Mouse (Mus musculus) heart, embryonic 13.5 days (tissue): ENCODE measurements around the gene Mbtd1. TPM values are rescaled to one million over a fixed set of nuclear protein-coding genes. Genes with fewer than 3 reads are reported as not detected.
A peak's percentile ranks its signal among the peaks of the same experiment; 100 is the strongest.

Source experiments
- ATAC-seq: fragments of 200-750 bp; cut with Nextera tagmentation; 2 replicates; pipeline ENCODE4 v1.8.0; 2017; ENCODE audit warnings: moderate TSS enrichment; ENCODE audit not compliant: insufficient number of reproducible peaks, low FRiP score, low TSS enrichment; ENCODE audit errors: extremely low read depth
- H3K27ac ChIP-seq: fragments of 300-500 bp; sonication (generic); replicated peaks from 2 replicates; pipeline ENCODE4 v1.5.1; 2015; ENCODE audit warnings: moderate library complexity, mild to moderate bottlenecking, inconsistent platforms
- H3K27me3 ChIP-seq: fragments of 300-500 bp; sonication (generic); replicated peaks from 2 replicates; pipeline ENCODE4 v1.6.1; 2015; ENCODE audit warnings: mild to moderate bottlenecking, inconsistent platforms
- H3K36me3 ChIP-seq: fragments of 300-500 bp; sonication (generic); 2 replicates; pipeline ENCODE4 v1.6.1; 2015; ENCODE audit warnings: mild to moderate bottlenecking, inconsistent platforms
- H3K4me1 ChIP-seq: fragments of 300-500 bp; sonication (generic); 2 replicates; pipeline ENCODE4 v1.6.1; 2015; ENCODE audit warnings: inconsistent platforms
- H3K4me2 ChIP-seq: fragments of 300-500 bp; sonication (generic); 2 replicates; pipeline ENCODE4 v1.6.1; 2015; ENCODE audit warnings: inconsistent platforms, mild to moderate bottlenecking, moderate library complexity
- H3K4me3 ChIP-seq: fragments of 300-500 bp; sonication (generic); 2 replicates; pipeline ENCODE4 v1.5.1; 2015; ENCODE audit warnings: moderate library complexity, mild to moderate bottlenecking, inconsistent platforms
- H3K9ac ChIP-seq: fragments of 300-500 bp; sonication (generic); 2 replicates; pipeline ENCODE4 v1.6.1; 2015; ENCODE audit warnings: inconsistent platforms, mild to moderate bottlenecking, moderate library complexity
- H3K9me3 ChIP-seq: fragments of 300-500 bp; sonication (generic); 2 replicates; pipeline ENCODE4 v1.6.1; 2016; ENCODE audit warnings: inconsistent platforms
- WGBS: fragments of 180-500 bp; shearing (Covaris S2); methylation state at CpG from one replicate; pipeline ENCODE4 v1.1.7; 2015; ENCODE audit warnings: mixed read lengths; 5-methylcytosine and 5-hydroxymethylcytosine counted together
- polyA plus RNA-seq: library from polyadenylated mRNA; unstranded; fragments of >200 nt; fragmentation: Nextera tagmentation; extraction: Ambion mirVana; gene quantifications from 2 replicates; pipeline ENCODE4 v1.2.1, GENCODE M21; 2015

The Mbtd1 gene
- polyA plus RNA-seq, 1 experiment from 2014 or later: 17.5 TPM

DNA sequence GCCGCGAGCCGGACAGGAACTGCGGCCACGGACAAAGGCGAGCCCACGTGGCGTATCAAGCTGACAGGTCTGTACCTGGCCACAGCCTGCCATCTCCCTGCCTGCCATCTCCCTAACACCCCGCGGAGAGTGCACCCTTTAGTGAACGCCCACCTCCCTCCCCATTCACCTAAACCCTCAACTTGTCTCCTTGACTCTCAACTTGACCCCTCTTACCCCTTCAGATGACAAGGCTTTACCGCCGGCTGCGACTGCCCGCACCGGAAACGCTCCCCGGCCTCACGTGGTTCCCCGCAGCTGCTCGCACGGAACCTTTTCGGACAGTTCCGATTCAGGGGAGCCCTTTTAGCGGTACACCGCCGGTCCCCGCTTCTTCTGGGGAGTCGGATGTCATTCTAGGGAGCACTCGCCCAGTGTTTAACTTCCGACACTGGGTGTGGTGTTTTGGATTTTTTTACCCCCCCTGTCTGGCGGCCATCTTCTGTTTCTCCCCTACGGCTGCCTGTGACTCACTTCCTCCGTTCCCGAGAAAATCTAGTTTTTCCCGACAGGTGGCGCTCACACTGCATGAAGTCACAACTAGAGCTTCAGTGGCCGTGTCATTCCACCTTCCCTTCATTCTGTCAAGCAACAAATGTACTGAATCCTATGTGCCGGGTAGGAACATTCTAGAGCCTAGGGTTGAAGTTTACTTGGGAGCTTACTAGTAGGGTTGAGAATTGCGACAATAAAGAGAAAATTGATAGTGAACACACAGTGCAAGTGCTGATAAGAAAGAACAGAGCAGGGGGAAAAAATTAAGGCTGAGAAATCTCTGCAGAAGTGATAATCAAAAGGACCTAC, 82.6 kb downstream of the Mbtd1 start, which contains the start of the genes Gm20390 and Nme1:
Gm20390 (minus strand) TSS at position 289 of the 843 bp plus-strand sequence.
Nme1 (minus strand) TSS at position 517 of the 843 bp plus-strand sequence.
- peak; percentile 89 for ATAC-seq
- under 1% methylated on average over 40 of the region's 40 CpGs for WGBS
- peak within 1 kb of the TSS; percentile 83 for H3K9ac ChIP-seq

DNA sequence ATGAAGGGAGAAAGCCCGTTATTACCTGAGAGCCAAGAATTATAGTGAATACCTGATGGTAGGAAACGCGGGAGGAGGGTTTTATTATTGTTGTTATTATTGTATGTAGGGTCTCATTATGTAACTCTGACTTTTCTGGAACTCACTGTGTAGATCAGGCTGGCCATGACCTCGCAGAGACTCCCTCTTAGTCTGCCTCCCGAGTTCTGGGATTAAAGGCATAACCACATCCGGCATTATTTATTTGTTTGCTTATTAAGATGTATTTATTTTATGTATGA, 83.1 kb downstream of the Mbtd1 start:
- Histone ChIP-seq H3K4me3 (peak overlapping the region; percentile 72), H3K36me3 (peaks cover 25% of the 10 kb centered on the region), H3K9ac (peak overlapping the region; percentile 71), H3K9me3 (no peaks in the 10 kb centered on the region), H3K4me1 (peaks cover 21% of the 10 kb centered on the region), H3K27me3 (no peaks in the 10 kb centered on the region), H3K27ac (peak overlapping the region; percentile 64), H3K4me2 (peak overlapping the region; percentile 89)
- 38% methylated on average over 6 of the region's 6 CpGs for WGBS
- no peak for ATAC-seq

More for the DNA sequence above, 82.6 kb downstream of the Mbtd1 start, which contains the start of the genes Gm20390 and Nme1:
- Histone ChIP-seq H3K4me1 (peaks cover 21% of the 10 kb centered on the region), H3K27me3 (no peaks in the 10 kb centered on the region), H3K9me3 (no peaks in the 10 kb centered on the region), H3K36me3 (peaks cover 31% of the 10 kb centered on the region), H3K27ac (peak within 1 kb of the TSS; percentile 80), H3K4me2 (peak within 1 kb of the TSS; percentile 89), H3K4me3 (peak within 1 kb of the TSS; percentile 72)

DNA sequence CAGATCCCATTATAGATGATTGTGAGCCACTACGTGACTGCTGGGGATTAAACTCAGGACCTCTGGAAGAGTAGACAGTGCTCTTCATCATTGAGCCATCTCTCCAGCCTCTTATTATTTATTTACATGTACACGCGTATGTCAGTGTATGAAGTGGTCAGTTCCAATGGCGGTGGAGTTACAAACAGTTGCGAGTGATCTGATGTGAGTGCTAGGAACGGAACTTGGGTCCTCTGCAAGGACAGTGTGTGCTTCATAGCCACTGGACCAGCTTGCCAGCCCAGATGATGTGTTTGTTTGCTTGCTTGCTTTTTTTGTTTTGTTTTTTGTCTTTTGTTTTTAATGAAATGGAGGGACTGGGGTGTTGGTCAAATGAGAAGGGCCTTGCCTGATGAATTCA, 83.5 kb downstream of the Mbtd1 start:
- Histone ChIP-seq H3K9me3 (no peaks in the 10 kb centered on the region), H3K36me3 (peaks cover 21% of the 10 kb centered on the region), H3K9ac (peak overlapping the region; percentile 71), H3K4me3 (no peak overlapping the region), H3K4me2 (peak overlapping the region; percentile 89), H3K4me1 (peaks cover 21% of the 10 kb centered on the region), H3K27me3 (no peaks in the 10 kb centered on the region), H3K27ac (peak overlapping the region; percentile 64; the same call in 1 of the 2 replicates)
- ATAC-seq: no peak
- 91% methylated on average over 6 of the region's 6 CpGs for WGBS

DNA sequence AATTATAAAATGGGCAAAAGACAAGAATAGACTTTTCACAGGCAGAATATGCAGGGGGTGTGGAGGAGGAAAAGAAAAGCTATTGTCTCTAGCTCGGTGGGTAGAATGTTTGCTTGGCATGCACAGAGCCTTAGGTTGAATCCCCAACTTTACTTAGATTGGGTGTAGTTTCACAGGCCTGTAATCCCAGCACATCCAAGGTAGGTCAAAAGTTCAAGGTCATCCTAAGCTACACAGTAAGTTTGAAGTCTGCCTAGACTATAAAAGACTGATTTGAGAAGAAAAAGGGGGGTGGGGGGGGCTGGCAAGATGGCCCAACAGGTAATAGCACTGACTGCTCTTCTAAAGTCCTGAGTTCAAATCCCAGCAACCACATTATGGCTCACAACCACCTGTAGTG, 84.1 kb downstream of the Mbtd1 start:
- Histone ChIP-seq H3K9ac (no peak overlapping the region), H3K36me3 (peaks cover 15% of the 10 kb centered on the region), H3K4me3 (no peak overlapping the region), H3K27me3 (no peaks in the 10 kb centered on the region), H3K27ac (no peak overlapping the region), H3K4me2 (no peak overlapping the region), H3K4me1 (peaks cover 21% of the 10 kb centered on the region), H3K9me3 (no peaks in the 10 kb centered on the region)
- no peak for ATAC-seq
- 66% methylated on average over 1 of the region's 1 CpGs for WGBS

DNA sequence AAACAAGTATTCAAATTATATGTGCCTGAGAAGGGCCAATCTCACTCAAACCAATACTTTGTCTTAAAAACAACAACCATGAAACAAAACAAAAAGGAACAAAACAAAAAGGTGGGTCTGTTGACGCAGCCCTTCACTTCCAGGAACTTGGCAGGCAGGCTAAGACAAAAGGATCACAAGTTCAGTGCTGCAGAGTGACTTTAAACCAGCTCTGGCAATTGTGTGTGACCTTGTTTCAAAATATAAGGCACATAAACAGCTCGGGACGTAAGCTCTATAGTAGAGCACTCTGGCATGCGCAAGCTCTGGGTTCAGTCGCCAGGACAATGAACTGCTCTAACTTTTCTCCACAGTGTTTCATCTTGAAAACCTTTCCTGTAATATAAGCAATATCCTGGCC, 87.3 kb downstream of the Mbtd1 start:
- no peak for ATAC-seq
- H3K9me3 ChIP-seq: no peaks in the 10 kb centered on the region
- no peaks in the 10 kb centered on the region for H3K27me3 ChIP-seq
- no peaks in the 10 kb centered on the region for H3K36me3 ChIP-seq
- peaks cover 9% of the 10 kb centered on the region for H3K4me1 ChIP-seq
- no peak overlapping the region for H3K9ac ChIP-seq
- no peak overlapping the region for H3K27ac ChIP-seq
- no peak overlapping the region for H3K4me2 ChIP-seq
- 87% methylated on average over 5 of the region's 5 CpGs for WGBS
- no peak overlapping the region for H3K4me3 ChIP-seq

DNA sequence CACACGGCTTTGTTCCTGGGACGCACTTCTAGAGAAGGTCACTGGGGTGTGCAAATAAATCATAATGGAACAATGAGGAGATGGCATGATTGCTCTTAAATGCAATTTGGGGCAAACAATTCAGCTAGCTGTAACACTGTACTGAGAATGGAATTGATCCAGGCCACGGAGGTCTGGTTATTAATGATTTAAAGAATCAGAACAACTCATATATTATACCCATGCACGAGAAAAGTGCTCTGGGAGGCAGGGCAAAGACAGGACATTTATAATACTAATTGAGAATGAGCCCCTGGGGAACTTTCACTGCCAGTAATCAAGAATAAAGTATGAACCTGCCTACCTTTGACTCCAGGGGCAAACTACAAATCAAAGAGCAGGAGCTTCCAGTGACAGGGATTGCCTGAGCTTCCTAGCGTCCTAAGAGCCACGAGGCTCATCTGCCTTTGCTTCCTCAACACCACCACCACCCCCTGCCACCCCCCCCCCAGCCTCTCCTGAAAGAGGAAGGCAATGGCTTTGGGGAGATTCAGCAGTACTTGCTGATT, 93.9 kb downstream of the Mbtd1 start:
- no peak for ATAC-seq
- WGBS: 58% methylated on average over 6 of the region's 6 CpGs
- H3K9me3 ChIP-seq: no peaks in the 10 kb centered on the region

DNA sequence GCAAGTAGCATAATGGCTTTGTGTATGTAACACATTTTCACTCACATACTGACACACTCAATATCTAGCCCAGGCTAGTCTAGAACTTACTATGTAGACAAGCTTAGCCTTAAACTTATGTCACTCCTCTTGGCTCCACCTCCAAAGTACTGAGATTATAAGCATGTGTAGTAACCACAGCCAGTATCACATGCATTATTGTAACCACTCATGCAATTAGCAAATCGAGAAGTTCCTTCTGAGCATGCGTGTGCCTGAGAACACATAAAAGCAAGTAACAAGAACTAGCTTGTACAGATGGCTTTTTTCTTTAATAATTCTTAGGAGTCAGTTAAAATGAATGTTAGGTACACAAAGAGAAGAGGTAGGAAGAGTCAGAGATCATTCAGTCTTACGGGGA, 99.0 kb downstream of the Mbtd1 start:
- no peak overlapping the region for H3K27ac ChIP-seq
- H3K4me3 ChIP-seq: no peak overlapping the region
- WGBS: 86% methylated on average over 3 of the region's 3 CpGs

More for the DNA sequence above, 93.9 kb downstream of the Mbtd1 start:
- Histone ChIP-seq H3K36me3 (no peaks in the 10 kb centered on the region), H3K9ac (no peak overlapping the region), H3K4me3 (no peak overlapping the region), H3K4me1 (no peaks in the 10 kb centered on the region), H3K4me2 (no peak overlapping the region), H3K27me3 (no peaks in the 10 kb centered on the region), H3K27ac (no peak overlapping the region)

DNA sequence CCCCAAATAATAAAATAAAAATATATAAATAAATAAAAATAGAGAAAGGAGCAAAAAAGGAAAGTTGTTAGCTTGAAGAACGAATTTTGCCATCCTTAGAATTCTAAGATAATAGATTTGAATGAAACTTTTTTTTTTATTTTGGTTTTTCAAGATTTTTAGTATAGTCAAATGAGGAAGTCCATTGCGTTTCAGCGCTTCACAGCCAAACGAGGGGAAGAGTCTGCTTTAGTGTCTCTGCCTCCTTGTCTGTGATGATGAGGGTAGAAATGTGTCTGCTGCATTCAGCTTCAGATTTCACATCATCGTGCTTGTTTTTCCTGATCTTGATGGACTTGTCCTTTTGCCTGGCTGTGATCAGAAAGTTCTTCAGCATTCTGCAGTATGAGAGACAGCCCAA, 99.6 kb downstream of the Mbtd1 start:
- 79% methylated on average over 5 of the region's 5 CpGs for WGBS
- no peak overlapping the region for H3K9ac ChIP-seq
- no peak for ATAC-seq

More for the DNA sequence above, 99.0 kb downstream of the Mbtd1 start:
- Histone ChIP-seq H3K9me3 (no peaks in the 10 kb centered on the region), H3K4me2 (no peak overlapping the region), H3K9ac (no peak overlapping the region), H3K27me3 (no peaks in the 10 kb centered on the region), H3K36me3 (no peaks in the 10 kb centered on the region), H3K4me1 (peaks cover 29% of the 10 kb centered on the region)
- no peak for ATAC-seq

DNA sequence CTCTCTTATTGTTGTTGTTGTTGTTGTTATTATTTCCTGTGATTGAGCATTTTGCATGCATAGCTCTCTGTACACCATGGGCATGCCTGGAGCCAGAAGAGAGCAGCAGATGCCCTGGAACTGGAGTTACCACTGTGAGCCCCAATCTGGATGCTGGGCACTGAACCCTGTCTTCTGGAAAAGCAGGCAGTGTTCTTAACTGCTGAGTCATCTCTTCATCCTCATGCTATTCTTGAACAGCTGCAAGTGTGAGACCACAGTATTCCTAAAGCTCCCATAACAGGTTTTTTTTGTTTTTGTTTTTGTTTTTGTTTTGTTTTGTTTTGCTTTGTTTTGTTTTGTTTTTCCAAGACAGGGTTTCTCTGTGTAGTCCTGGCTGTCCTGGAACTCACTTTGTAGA, 100.6 kb downstream of the Mbtd1 start:
- no peaks in the 10 kb centered on the region for H3K36me3 ChIP-seq
- no peak overlapping the region for H3K4me2 ChIP-seq
- H3K27ac ChIP-seq: no peak overlapping the region
- no peak for ATAC-seq
- no peaks in the 10 kb centered on the region for H3K27me3 ChIP-seq
- no peak overlapping the region for H3K9ac ChIP-seq
- no peak overlapping the region for H3K4me3 ChIP-seq
- H3K9me3 ChIP-seq: no peaks in the 10 kb centered on the region
- peaks cover 31% of the 10 kb centered on the region for H3K4me1 ChIP-seq

More for the DNA sequence above, 99.6 kb downstream of the Mbtd1 start:
- H3K4me2 ChIP-seq: no peak overlapping the region
- H3K9me3 ChIP-seq: no peaks in the 10 kb centered on the region
- no peak overlapping the region for H3K27ac ChIP-seq
- H3K4me1 ChIP-seq: peaks cover 31% of the 10 kb centered on the region
- H3K36me3 ChIP-seq: no peaks in the 10 kb centered on the region
- no peaks in the 10 kb centered on the region for H3K27me3 ChIP-seq
- H3K4me3 ChIP-seq: no peak overlapping the region

DNA sequence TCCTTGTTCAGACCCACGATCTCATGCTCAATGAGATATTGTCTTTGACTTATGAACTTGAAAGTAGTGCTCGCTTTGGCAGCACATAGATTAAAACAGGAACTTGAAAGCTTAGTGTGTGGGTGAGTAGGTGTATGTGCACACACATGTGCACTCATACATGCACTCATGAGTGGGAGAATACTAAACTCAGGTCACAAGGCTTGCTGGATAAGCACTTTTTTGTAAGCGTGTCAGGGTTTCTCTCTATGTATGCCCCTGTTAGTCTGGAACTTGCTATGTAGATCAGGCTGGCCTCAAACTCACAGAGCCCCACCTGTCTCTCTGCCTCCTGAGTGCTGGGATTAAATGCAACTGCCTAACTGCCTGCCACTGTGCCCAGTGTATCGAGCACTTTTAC, 101.4 kb downstream of the Mbtd1 start:
- H3K9ac ChIP-seq: peak overlapping the region; percentile 62
- WGBS: 70% methylated on average over 4 of the region's 4 CpGs
- no peak overlapping the region for H3K4me2 ChIP-seq

DNA sequence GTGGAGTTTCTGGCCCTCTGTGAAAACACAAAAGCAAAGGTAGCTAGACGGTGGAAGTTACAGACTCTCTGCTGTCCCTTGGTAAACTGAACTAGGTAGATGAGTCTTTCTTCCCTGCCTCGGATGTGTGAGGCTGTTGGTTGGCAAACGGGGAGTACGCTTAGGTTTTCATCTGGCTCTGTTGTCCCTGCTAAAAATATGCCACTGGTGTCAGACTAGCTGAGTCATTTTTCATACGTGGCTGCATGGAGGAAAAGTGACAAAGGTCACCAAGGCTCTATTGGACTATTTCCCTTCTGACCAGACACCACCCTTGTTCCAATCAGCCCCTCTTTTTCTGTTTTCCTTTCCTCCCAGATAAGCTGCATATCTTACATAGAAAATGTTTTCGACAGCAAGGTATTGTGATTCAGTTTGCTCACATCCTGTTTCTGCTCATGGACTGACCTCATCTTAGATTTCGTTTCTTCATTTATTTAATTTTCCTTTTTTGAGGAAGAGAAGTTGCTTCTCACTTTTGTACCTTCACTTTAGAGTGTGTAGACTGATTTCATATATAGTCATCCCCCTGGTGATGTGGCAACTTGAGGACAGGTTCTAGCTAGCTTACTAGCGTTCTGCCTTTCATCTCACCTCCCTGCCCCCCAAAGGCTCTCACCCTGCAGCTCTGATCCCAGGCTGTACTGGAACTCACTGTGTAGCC, 102.1 kb downstream of the Mbtd1 start:
- H3K27me3 ChIP-seq: no peaks in the 10 kb centered on the region
- peak overlapping the region; percentile 48 for H3K4me2 ChIP-seq
- H3K9ac ChIP-seq: peak overlapping the region; percentile 62
- ATAC-seq: no peak
- H3K4me1 ChIP-seq: peaks cover 31% of the 10 kb centered on the region
- 33% methylated on average over 8 of the region's 8 CpGs for WGBS
- H3K27ac ChIP-seq: peak overlapping the region; percentile 96
- H3K4me3 ChIP-seq: no peak overlapping the region
- H3K36me3 ChIP-seq: no peaks in the 10 kb centered on the region
- H3K9me3 ChIP-seq: no peaks in the 10 kb centered on the region

More for the DNA sequence above, 101.4 kb downstream of the Mbtd1 start:
- Histone ChIP-seq H3K4me3 (no peak overlapping the region), H3K27ac (peak overlapping the region; percentile 96), H3K9me3 (no peaks in the 10 kb centered on the region), H3K36me3 (no peaks in the 10 kb centered on the region), H3K27me3 (no peaks in the 10 kb centered on the region), H3K4me1 (peaks cover 31% of the 10 kb centered on the region)
- no peak for ATAC-seq
